Mouse (Mus musculus) kidney, embryonic 14.5 days (tissue): ENCODE results near the gene Gm1673. TPM values are rescaled to one million over a fixed set of nuclear protein-coding genes. Genes with fewer than 3 reads are reported as not detected.
"Not testable (repeated sequence)": the region's sequence is repeated elsewhere in the genome, so short reads cannot be mapped to it uniquely, and the experiment has no call there.

Source experiments
- ATAC-seq: fragments of 200-750 bp; cut with Nextera tagmentation; 2 replicates; pipeline ENCODE4 v1.8.0; 2017; ENCODE audit warnings: moderate number of reproducible peaks, mild to moderate bottlenecking, moderate TSS enrichment, moderate library complexity; ENCODE audit not compliant: low FRiP score, low TSS enrichment
- H3K27ac ChIP-seq: fragments of 300-500 bp; sonication (generic); 2 replicates; pipeline ENCODE4 v1.5.1; 2014; ENCODE audit warnings: low read depth, mild to moderate bottlenecking, low read length, moderate library complexity, mixed read lengths
- H3K27me3 ChIP-seq: fragments of 300-500 bp; sonication (generic); 2 replicates; pipeline ENCODE4 v1.6.1; 2014; ENCODE audit warnings: mild to moderate bottlenecking, low read length; ENCODE audit not compliant: control insufficient read depth, insufficient read depth
- H3K36me3 ChIP-seq: fragments of 300-500 bp; sonication (generic); 2 replicates; pipeline ENCODE4 v1.6.1; 2014; ENCODE audit warnings: low read length, mixed read lengths; ENCODE audit not compliant: control insufficient read depth, insufficient read depth
- H3K4me1 ChIP-seq: fragments of 300-500 bp; sonication (generic); 2 replicates; pipeline ENCODE4 v1.6.1; 2014; ENCODE audit warnings: low read length, mixed read lengths; ENCODE audit not compliant: control insufficient read depth, insufficient read depth
- H3K4me2 ChIP-seq: fragments of 300-500 bp; sonication (generic); replicated peaks from 2 replicates; pipeline ENCODE4 v1.6.1; 2014; ENCODE audit warnings: low read depth, mild to moderate bottlenecking, low read length
- H3K4me3 ChIP-seq: fragments of 300-500 bp; sonication (generic); 2 replicates; pipeline ENCODE4 v1.5.1; 2014; ENCODE audit warnings: mild to moderate bottlenecking, low read length
- H3K9ac ChIP-seq: fragments of 300-500 bp; sonication (generic); 2 replicates; pipeline ENCODE4 v1.6.1; 2014; ENCODE audit warnings: low read depth, mild to moderate bottlenecking, low read length, moderate library complexity
- H3K9me3 ChIP-seq: fragments of 300-500 bp; sonication (generic); 2 replicates; pipeline ENCODE4 v1.6.1; 2016; ENCODE audit warnings: low read length; ENCODE audit not compliant: control insufficient read depth
- WGBS: fragments of 180-500 bp; shearing (Covaris S2); extraction: QIAGEN DNeasy Blood & Tissue Kit; methylation state at CpG from one replicate; pipeline ENCODE4 v1.1.7; 2014; 5-methylcytosine and 5-hydroxymethylcytosine counted together
- polyA plus RNA-seq: library from polyadenylated mRNA; unstranded; fragments of >200 nt; fragmentation: Nextera tagmentation; extraction: Ambion mirVana; gene quantifications from 2 replicates; pipeline ENCODE4 v1.2.1, GENCODE M21; 2014

The Gm1673 gene
- polyA plus RNA-seq, result 79.8 and 124 TPM in 2 replicates

DNA sequence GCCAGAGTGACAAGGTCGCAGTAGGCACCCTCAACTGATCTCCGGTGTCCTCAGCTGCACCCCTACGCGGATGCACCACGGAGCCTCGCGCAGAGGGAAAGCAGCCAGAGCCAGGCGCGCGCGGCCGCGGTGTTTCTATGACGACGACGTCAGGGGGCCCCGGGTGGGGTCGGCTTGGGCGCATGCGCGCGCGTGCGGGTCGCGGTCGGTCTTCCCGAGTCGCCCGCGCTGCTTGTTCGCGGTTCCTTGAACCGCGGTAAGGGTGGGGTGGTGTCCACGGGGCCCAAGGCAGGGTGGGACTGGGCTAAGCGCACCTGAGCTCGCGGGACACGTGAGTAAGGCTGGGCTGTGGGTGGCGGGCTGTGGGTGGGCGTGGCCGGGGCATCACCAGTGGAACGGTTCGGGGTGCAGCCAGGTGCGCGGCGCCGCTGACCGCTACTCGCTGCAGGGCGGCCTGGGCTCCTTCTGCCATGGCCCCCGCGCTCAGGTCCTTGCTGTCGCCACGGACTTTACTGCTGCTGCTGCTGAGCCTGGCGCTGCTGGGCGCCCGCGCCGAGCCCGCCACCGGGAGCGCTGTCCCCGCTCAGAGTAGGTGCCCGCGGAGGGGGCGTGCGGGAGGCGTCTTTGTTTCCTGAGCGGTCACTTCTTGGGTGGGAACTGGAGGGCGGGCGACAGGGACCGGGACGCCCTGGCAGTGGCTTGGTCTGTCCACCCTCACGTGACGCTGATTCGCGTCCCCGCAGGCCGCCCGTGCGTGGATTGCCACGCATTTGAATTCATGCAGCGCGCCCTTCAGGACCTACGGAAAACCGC is at the start of gene Gm1673:
Gene Gm1673, plus strand, starts transcription at position 125 of the 813 bp plus-strand sequence.
- Histone ChIP-seq H3K27ac (0 out of 2 replicates have a peak within 1 kb of the TSS, but pooled peaks have one; percentile 43), H3K36me3 (no peaks in the 10 kb centered on the region), H3K4me2 (peak within 1 kb of the TSS; percentile 94), H3K4me3 (peak within 1 kb of the TSS; percentile 91), H3K9me3 (no peaks in the 10 kb centered on the region), H3K27me3 (peaks cover 3% of the 10 kb centered on the region; the same call in 1 of the 2 replicates), H3K9ac (peak within 1 kb of the TSS; percentile 74), H3K4me1 (0 out of 2 replicates have a peak, but pooled peaks cover 7% of the 10 kb centered on the region)
- ATAC-seq, result peak; percentile 88
- under 1% methylated on average over 79 of the region's 88 CpGs for WGBS

DNA sequence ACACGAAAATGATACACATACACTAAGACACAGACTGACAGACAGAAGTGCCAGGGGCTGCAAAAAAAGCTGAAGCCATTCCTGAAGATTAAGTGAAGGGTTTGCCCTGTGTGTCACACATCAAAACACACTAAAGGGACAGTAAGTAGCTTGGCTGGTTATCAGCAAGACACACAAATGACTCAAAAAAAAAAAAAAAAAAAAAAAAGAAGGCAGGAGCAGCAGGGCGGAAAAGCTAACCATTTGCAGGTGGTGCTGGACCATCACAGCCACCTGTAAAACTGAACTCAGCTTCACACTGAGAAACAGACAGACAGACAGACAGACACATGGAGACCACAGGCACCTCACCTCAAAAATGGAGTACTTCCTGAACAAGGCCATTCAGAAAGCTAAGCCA is 49.2 kb upstream of the Gm1673 start:
- Histone ChIP-seq H3K27ac (no peak overlapping the region), H3K4me3 (no peak overlapping the region; the same call in 1 of the 2 replicates), H3K9me3 (peaks cover under 1% of the 10 kb centered on the region; the same call in 1 of the 2 replicates), H3K4me2 (peak overlapping the region; percentile 55; the same call in 1 of the 2 replicates), H3K4me1 (peaks cover 11% of the 10 kb centered on the region; the same call in 1 of the 2 replicates), H3K27me3 (no peaks in the 10 kb centered on the region), H3K9ac (0 out of 2 replicates have a peak overlapping the region, but pooled peaks have one; percentile 7), H3K36me3 (peaks cover 18% of the 10 kb centered on the region)
- 92% methylated on average over 2 of the region's 2 CpGs for WGBS
- no peak for ATAC-seq

GRCm38 (mm10) chr5:33934877-33935276 is 48.4 kb upstream of the Gm1673 start:
- no peak overlapping the region; the same call in 1 of the 2 replicates for H3K9ac ChIP-seq
- peak overlapping the region; percentile 55 for H3K4me2 ChIP-seq
- peaks cover 10% of the 10 kb centered on the region for H3K36me3 ChIP-seq
- no peak for ATAC-seq
- H3K9me3 ChIP-seq, result peaks cover 5% of the 10 kb centered on the region
- 70% methylated on average over 7 of the region's 7 CpGs for WGBS
- H3K27ac ChIP-seq, result no peak overlapping the region
- no peaks in the 10 kb centered on the region for H3K27me3 ChIP-seq
- peak overlapping the region; percentile 84 for H3K4me3 ChIP-seq
- H3K4me1 ChIP-seq, result peaks cover 11% of the 10 kb centered on the region; the same call in 1 of the 2 replicates

DNA sequence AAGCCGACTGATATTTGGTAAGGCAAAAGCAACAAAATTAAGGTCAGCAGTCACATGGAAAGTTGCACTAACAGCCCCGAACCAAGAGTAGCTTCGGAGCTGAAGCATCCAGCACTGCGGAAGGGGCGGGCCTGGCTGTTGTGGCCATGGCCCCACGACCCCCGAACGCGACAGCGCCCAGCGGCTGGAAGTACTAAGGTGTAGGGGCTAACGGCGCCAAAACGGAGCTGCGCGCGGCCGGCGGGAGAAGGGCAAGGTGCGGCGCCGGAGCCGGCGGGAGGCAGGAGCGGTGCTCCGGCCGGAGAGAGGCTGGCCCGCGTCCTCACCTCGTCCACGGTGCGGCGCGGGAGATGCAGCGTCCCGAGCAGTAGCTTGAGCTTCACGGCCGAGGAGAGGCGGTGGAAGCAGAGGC is 47.5 kb upstream of the Gm1673 start:
- ATAC-seq, result peak; percentile 68; the same call in 1 of the 2 replicates
- Histone ChIP-seq H3K9ac (peak overlapping the region; percentile 92), H3K27ac (peak overlapping the region; percentile 84), H3K4me1 (peaks cover 11% of the 10 kb centered on the region; the same call in 1 of the 2 replicates), H3K36me3 (peaks cover 5% of the 10 kb centered on the region; the same call in 1 of the 2 replicates), H3K4me2 (peak overlapping the region; percentile 55), H3K27me3 (no peaks in the 10 kb centered on the region), H3K4me3 (peak overlapping the region; percentile 84), H3K9me3 (peaks cover 11% of the 10 kb centered on the region)
- under 1% methylated on average over 39 of the region's 39 CpGs for WGBS

GRCm38 (mm10) chr5:33936120-33936707 is 47.0 kb upstream of the Gm1673 start, which contains the start of gene Nelfa:
Gene Nelfa, minus strand, starts transcription at chr5:33936413.
- H3K4me3 ChIP-seq, result peak within 1 kb of the TSS; percentile 84

DNA sequence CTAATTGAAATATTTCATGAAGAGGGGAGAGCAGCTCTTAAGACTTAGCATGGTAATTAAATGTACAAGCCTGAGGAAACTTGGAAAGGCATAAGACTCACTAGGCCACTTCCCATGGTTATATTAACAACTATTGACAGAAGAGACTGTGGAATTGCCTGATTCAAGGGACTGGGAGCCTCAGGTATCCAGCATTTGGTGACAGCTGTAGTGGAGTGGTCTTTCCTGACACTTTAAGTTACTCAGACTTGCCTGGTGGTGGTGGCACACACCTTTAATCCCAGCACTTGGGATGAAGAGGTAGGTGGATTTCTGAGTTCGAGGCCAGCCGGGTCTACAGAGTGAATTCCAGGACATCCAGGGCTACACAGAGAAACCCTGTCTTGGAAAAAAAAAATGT is 46.0 kb upstream of the Gm1673 start:
- no peaks in the 10 kb centered on the region for H3K27me3 ChIP-seq
- no peak for ATAC-seq
- no peak overlapping the region for H3K4me3 ChIP-seq
- WGBS, result 98% methylated on average over 2 of the region's 2 CpGs
- H3K27ac ChIP-seq, result no peak overlapping the region
- no peaks in the 10 kb centered on the region; the same call in 1 of the 2 replicates for H3K36me3 ChIP-seq
- no peak overlapping the region for H3K9ac ChIP-seq
- H3K4me2 ChIP-seq, result peak overlapping the region; percentile 52
- peaks cover 20% of the 10 kb centered on the region for H3K9me3 ChIP-seq
- H3K4me1 ChIP-seq, result peaks cover 11% of the 10 kb centered on the region; the same call in 1 of the 2 replicates

More at GRCm38 (mm10) chr5:33936120-33936707, 47.0 kb upstream of the Gm1673 start, which contains the start of gene Nelfa:
- Histone ChIP-seq H3K9me3 (peaks cover 15% of the 10 kb centered on the region), H3K4me2 (peak within 1 kb of the TSS; percentile 55), H3K27me3 (no peaks in the 10 kb centered on the region), H3K9ac (peak within 1 kb of the TSS; percentile 92), H3K27ac (peak within 1 kb of the TSS; percentile 84), H3K4me1 (peaks cover 11% of the 10 kb centered on the region; the same call in 1 of the 2 replicates), H3K36me3 (peaks cover 3% of the 10 kb centered on the region; the same call in 1 of the 2 replicates)
- under 1% methylated on average over 61 of the region's 61 CpGs for WGBS
- peak; percentile 98 for ATAC-seq

- H3K9me3 ChIP-seq, result peaks cover 21% of the 10 kb centered on the region
- H3K36me3 ChIP-seq, result no peaks in the 10 kb centered on the region; the same call in 1 of the 2 replicates
- no peak for ATAC-seq
- no peak overlapping the region for H3K4me3 ChIP-seq
- peaks cover 11% of the 10 kb centered on the region; the same call in 1 of the 2 replicates for H3K4me1 ChIP-seq
- H3K4me2 ChIP-seq, result no peak overlapping the region
- 93% methylated on average over 3 of the region's 3 CpGs for WGBS
- no peaks in the 10 kb centered on the region for H3K27me3 ChIP-seq
- H3K9ac ChIP-seq, result no peak overlapping the region
- H3K27ac ChIP-seq, result no peak overlapping the region
Observed at GRCm38 (mm10) chr5:33938448-33938847, 44.8 kb upstream of the Gm1673 start.

- H3K4me2 ChIP-seq, H3K4me3 ChIP-seq, H3K9ac ChIP-seq, H3K27me3 ChIP-seq, H3K4me1 ChIP-seq, H3K36me3 ChIP-seq, H3K27ac ChIP-seq, ATAC-seq: not testable (repeated sequence)
- WGBS, result 88% methylated on average over 16 of the region's 16 CpGs
- peaks cover 20% of the 10 kb centered on the region for H3K9me3 ChIP-seq
Observed at GRCm38 (mm10) chr5:33947035-33947434, 36.2 kb upstream of the Gm1673 start.
